Mouse (Mus musculus) lung, adult 2 months (tissue): ENCODE data around the gene Gm4778. TPM values are rescaled to one million over a fixed set of nuclear protein-coding genes. Genes with fewer than 3 reads are reported as not detected.
A peak's percentile ranks its signal among the peaks of the same experiment; 100 is the strongest.
"Not testable (repeated sequence)": the region's sequence is repeated elsewhere in the genome, so short reads cannot be mapped to it uniquely, and the experiment has no call there.

Experiments
- DNase-seq: peaks from one replicate; pipeline ENCODE4 v3.0.0; 2022
- H3K4me1 ChIP-seq: fragments of 200-500 bp; 2 replicates; pipeline ENCODE4 v1.6.1; 2011; ENCODE audit warnings: low read length; ENCODE audit not compliant: control insufficient read depth, insufficient read depth
- H3K4me3 ChIP-seq: fragments of 200-500 bp; replicated peaks from 2 replicates; pipeline ENCODE3; 2011; ENCODE audit warnings: low read depth, mild to moderate bottlenecking, control low read depth, low read length; ENCODE audit errors: extremely low read depth
- CTCF ChIP-seq: fragments of 200-500 bp; IDR thresholded peaks from 2 replicates; pipeline ENCODE4 v1.5.1; 2011; ENCODE audit warnings: mild to moderate bottlenecking, low read length, control low read depth; ENCODE audit not compliant: insufficient read depth
- POLR2A ChIP-seq: fragments of 200-500 bp; IDR thresholded peaks from 2 replicates; pipeline ENCODE4 v1.6.1; 2011; ENCODE audit warnings: low read depth, mild to moderate bottlenecking, control low read depth, low read length, borderline replicate concordance; ENCODE audit errors: extremely low read depth
- WGBS: fragments of 180-500 bp; shearing (Covaris S2); methylation state at CpG from one replicate; pipeline ENCODE4 v1.1.7; 2018; 5-methylcytosine and 5-hydroxymethylcytosine counted together
- polyA plus RNA-seq: library from polyadenylated mRNA; depleted of rRNA; stranded (reverse); fragments of >200 nt; gene quantifications from 2 replicates; pipeline ENCODE4 v1.2.3, GENCODE M21; 2012; rRNA removed

Gene Gm4778
- not detected in 2 replicates for polyA plus RNA-seq

- 74% methylated on average over 1 of the region's 1 CpGs for WGBS
- DNase-seq, H3K4me1 ChIP-seq, H3K4me3 ChIP-seq: not testable (repeated sequence)
Observed at GRCm38 (mm10) chr3:94263736-94264135, at the start of gene Gm4778. TSS of gene Gm4778 (plus strand) at chr3:94264036.

- H3K4me1 ChIP-seq, result no peaks in the 10 kb centered on the region
- TF ChIP-seq CTCF (no peak), POLR2A (no peak)
- H3K4me3 ChIP-seq, result no peak overlapping the region
- 50% methylated on average over 6 of the region's 6 CpGs for WGBS
- DNase-seq, result no peak
Observed at GRCm38 (mm10) chr3:94260598-94260997, 3.2 kb upstream of the Gm4778 start.

DNA sequence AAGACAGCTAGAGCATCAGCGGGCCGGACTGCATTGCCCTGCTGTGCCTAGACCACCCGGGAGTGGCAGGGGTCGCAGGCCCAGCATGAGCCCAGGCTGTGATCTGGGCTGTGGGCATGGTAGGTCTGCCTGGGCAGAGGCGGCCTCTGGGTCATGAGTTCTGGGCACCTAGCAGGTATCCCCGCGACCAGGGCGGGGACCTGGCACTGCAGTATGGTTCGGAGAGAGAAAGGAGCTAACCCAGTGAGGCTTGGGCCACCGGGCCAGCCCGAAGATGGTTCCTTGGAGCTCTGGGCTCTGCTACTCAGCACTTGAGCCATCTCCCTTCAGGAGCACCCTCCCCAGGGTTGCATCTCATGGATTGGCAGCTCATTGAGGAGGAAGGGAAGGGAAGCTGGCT, 12.2 kb downstream of the Gm4778 start:
- H3K4me1 ChIP-seq, result no peaks in the 10 kb centered on the region
- DNase-seq, result no peak
- 83% methylated on average over 11 of the region's 11 CpGs for WGBS
- H3K4me3 ChIP-seq, result no peak overlapping the region
- no peak for TF ChIP-seq POLR2A
- TF ChIP-seq CTCF, result no peak

- Histone ChIP-seq H3K4me3 (no peak overlapping the region), H3K4me1 (no peaks in the 10 kb centered on the region)
- 70% methylated on average over 1 of the region's 1 CpGs for WGBS
- TF ChIP-seq CTCF (no peak), POLR2A (no peak)
- no peak for DNase-seq
Observed at GRCm38 (mm10) chr3:94305457-94305856, 41.6 kb downstream of the Gm4778 start.

GRCm38 (mm10) chr3:94306975-94307374, 43.1 kb downstream of the Gm4778 start:
- Histone ChIP-seq H3K4me1 (peaks cover 2% of the 10 kb centered on the region; the same call in 1 of the 2 replicates), H3K4me3 (no peak overlapping the region)
- no peak for TF ChIP-seq POLR2A
- DNase-seq, result no peak

DNA sequence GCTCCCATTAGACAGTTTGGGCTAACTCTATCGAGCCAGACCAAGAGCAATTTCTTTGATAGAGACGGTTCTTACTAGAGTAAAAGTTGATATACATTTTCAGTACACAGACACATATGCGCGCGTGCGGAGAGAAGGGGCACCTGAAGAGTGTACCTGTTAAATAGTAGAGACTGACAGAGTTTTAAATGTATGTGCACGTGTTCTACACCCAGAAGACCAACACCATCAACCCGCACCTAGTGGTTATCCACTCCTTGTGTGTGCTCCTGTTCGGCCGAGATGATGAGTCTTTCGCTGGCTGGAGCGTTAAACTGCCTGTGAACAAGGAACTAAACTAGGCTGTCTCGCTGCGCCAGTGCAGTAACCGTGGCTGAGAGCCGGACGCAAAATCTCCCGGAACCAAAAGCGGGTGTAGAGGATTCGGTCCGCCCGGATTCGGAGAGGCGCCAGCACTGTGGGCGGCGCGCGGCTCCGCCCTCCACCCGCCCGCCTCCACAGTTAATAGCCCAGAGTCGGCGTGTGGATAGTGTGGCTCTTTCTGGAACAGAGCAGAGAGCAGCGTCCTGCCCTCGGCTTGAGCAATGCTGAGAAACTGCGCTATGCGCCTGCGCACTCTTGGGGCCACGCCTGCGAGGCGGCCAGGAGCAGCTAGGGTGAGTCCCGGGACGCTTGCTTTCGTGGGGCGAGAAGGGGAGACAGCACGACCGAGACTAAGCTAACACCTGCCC, 46.0 kb downstream of the Gm4778 start, which contains the start of gene Them4:
TSS of gene Them4 (plus strand) at position 457 of the 731 bp plus-strand sequence.
- H3K4me3 ChIP-seq, result peak within 1 kb of the TSS; percentile 77
- DNase-seq, result peak; percentile 95
- 2% methylated on average over 47 of the region's 47 CpGs for WGBS
- TF ChIP-seq CTCF (no peak), POLR2A (peak; percentile 78; the same call in 1 of the 2 replicates)
- peaks cover 2% of the 10 kb centered on the region; the same call in 1 of the 2 replicates for H3K4me1 ChIP-seq

GRCm38 (mm10) chr3:94310491-94310890, 46.7 kb downstream of the Gm4778 start:
- H3K4me3 ChIP-seq, result peak overlapping the region; percentile 77
- peaks cover 2% of the 10 kb centered on the region; the same call in 1 of the 2 replicates for H3K4me1 ChIP-seq
- DNase-seq, result no peak
- TF ChIP-seq CTCF, result no peak
- TF ChIP-seq POLR2A, result no peak
- WGBS, result 40% methylated on average over 7 of the region's 7 CpGs

DNA sequence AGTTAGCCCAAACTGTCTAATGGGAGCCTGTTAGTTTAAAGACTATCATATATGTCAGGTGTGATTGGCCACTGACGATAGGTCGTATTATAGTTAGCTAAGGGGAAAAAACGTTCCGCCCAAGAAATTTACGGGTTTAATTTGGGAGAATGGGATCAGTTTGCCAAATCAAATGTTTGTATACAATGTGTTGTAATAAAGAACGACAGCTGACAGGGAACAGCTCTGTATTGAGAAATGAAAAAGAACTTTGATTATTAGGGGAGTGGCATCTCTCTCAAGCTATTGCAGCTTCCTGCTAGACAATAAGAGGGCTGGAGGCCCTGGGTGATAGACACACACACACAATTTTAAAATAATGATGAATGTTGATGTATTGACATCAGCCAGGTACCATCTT, 47.1 kb downstream of the Gm4778 start:
- DNase-seq, result no peak
- 57% methylated on average over 6 of the region's 6 CpGs for WGBS
- peaks cover 2% of the 10 kb centered on the region; the same call in 1 of the 2 replicates for H3K4me1 ChIP-seq
- no peak for TF ChIP-seq CTCF
- TF ChIP-seq POLR2A, result no peak
- no peak overlapping the region for H3K4me3 ChIP-seq

GRCm38 (mm10) chr3:94311376-94311775, 47.5 kb downstream of the Gm4778 start:
- H3K4me3 ChIP-seq, result no peak overlapping the region
- peaks cover 2% of the 10 kb centered on the region; the same call in 1 of the 2 replicates for H3K4me1 ChIP-seq
- DNase-seq, result no peak
- 85% methylated on average over 4 of the region's 4 CpGs for WGBS
- TF ChIP-seq POLR2A, result no peak
- no peak for TF ChIP-seq CTCF

Other genes starting within 250 kb of the Gm4778 start
- gene Gm9125, start 209.2 kb upstream of the Gm4778 start, polyA plus RNA-seq, result not detected in 2 replicates
- gene Gm10697, start 191.4 kb upstream of the Gm4778 start, polyA plus RNA-seq, result not detected in 2 replicates
- not detected in 2 replicates for gene Gm10696, start 85.8 kb upstream of the Gm4778 start, polyA plus RNA-seq
- gene Gm5286, start 67.3 kb upstream of the Gm4778 start, polyA plus RNA-seq, result not detected in 2 replicates
- gene Them4, start 46.1 kb downstream of the Gm4778 start, polyA plus RNA-seq, result 1.2 and 2.1 TPM in 2 replicates
- 0.26 and 24.4 TPM in 2 replicates for gene Them5, start 78.1 kb downstream of the Gm4778 start, polyA plus RNA-seq
- 0.37 and 0.83 TPM in 2 replicates for gene C2cd4d, start 98.4 kb downstream of the Gm4778 start, polyA plus RNA-seq
- gene Rorc, start 108.8 kb downstream of the Gm4778 start, polyA plus RNA-seq, result 6.3 and 7.9 TPM in 2 replicates
- 0.12 and 0.17 TPM in 2 replicates for gene Lingo4, start 134.5 kb downstream of the Gm4778 start, polyA plus RNA-seq
- gene Tdrkh, start 149.2 kb downstream of the Gm4778 start, polyA plus RNA-seq, result 0.17 and 0.44 TPM in 2 replicates
- gene Mrpl9, start 179.3 kb downstream of the Gm4778 start, polyA plus RNA-seq, result 18.2 and 22.6 TPM in 2 replicates
- gene Oaz3, start 179.9 kb downstream of the Gm4778 start, polyA plus RNA-seq, result 0.18 TPM in 1 of 2 replicates, not detected in the other
- gene Celf3, start 214.3 kb downstream of the Gm4778 start, polyA plus RNA-seq, result 1.2 and 2.1 TPM in 2 replicates
- 2.3 and 2.5 TPM in 2 replicates for gene Riiad1, start 216.3 kb downstream of the Gm4778 start, polyA plus RNA-seq